Mouse (Mus musculus) neural tube, embryonic 14.5 days (tissue): ENCODE measurements around the gene Klhl32. TPM values are rescaled to one million over a fixed set of nuclear protein-coding genes. Genes with fewer than 3 reads are reported as not detected.

Experiments used
- ATAC-seq: fragments of 200-750 bp; cut with Nextera tagmentation; 2 replicates; pipeline ENCODE4 v1.8.0; 2017; ENCODE audit warnings: low read depth, mild to moderate bottlenecking, moderate TSS enrichment, moderate library complexity
- H3K27ac ChIP-seq: fragments of 300-500 bp; sonication (generic); 2 replicates; pipeline ENCODE4 v1.5.1; 2014; ENCODE audit warnings: low read depth, mild to moderate bottlenecking, control low read depth, low read length, moderate library complexity, mixed read lengths
- H3K27me3 ChIP-seq: fragments of 300-500 bp; sonication (generic); 2 replicates; pipeline ENCODE4 v1.6.1; 2014; ENCODE audit warnings: low read length; ENCODE audit not compliant: control insufficient read depth, insufficient read depth
- H3K36me3 ChIP-seq: fragments of 300-500 bp; sonication (generic); 2 replicates; pipeline ENCODE4 v1.6.1; 2014; ENCODE audit warnings: low read length, mixed read lengths; ENCODE audit not compliant: control insufficient read depth, insufficient read depth
- H3K4me1 ChIP-seq: fragments of 300-500 bp; sonication (generic); 2 replicates; pipeline ENCODE4 v1.6.1; 2014; ENCODE audit warnings: low read length; ENCODE audit not compliant: control insufficient read depth, insufficient read depth
- H3K4me2 ChIP-seq: fragments of 300-500 bp; sonication (generic); 2 replicates; pipeline ENCODE4 v1.6.1; 2014; ENCODE audit warnings: mild to moderate bottlenecking, low read depth, low read length, control low read depth
- H3K4me3 ChIP-seq: fragments of 300-500 bp; sonication (generic); 2 replicates; pipeline ENCODE4 v1.5.1; 2014; ENCODE audit warnings: low read depth, low read length, control low read depth, mixed read lengths
- H3K9ac ChIP-seq: fragments of 300-500 bp; sonication (generic); replicated peaks from 2 replicates; pipeline ENCODE4 v1.6.1; 2014; ENCODE audit warnings: low read depth, mild to moderate bottlenecking, control low read depth, low read length, mixed read lengths
- H3K9me3 ChIP-seq: fragments of 300-500 bp; sonication (generic); 2 replicates; pipeline ENCODE4 v1.6.1; 2016; ENCODE audit warnings: low read length; ENCODE audit not compliant: control insufficient read depth
- WGBS: fragments of 180-500 bp; shearing (Covaris S2); extraction: QIAGEN DNeasy Blood & Tissue Kit; methylation state at CpG from one replicate; pipeline ENCODE4 v1.1.7; 2014; 5-methylcytosine and 5-hydroxymethylcytosine counted together
- polyA plus RNA-seq: library from polyadenylated mRNA; unstranded; fragments of >200 nt; fragmentation: Nextera tagmentation; extraction: Ambion mirVana; gene quantifications from 2 replicates; pipeline ENCODE4 v1.2.1, GENCODE M21; 2014

The Klhl32 gene
- polyA plus RNA-seq, 1 experiment from 2014 or later, result 37.4 TPM

DNA sequence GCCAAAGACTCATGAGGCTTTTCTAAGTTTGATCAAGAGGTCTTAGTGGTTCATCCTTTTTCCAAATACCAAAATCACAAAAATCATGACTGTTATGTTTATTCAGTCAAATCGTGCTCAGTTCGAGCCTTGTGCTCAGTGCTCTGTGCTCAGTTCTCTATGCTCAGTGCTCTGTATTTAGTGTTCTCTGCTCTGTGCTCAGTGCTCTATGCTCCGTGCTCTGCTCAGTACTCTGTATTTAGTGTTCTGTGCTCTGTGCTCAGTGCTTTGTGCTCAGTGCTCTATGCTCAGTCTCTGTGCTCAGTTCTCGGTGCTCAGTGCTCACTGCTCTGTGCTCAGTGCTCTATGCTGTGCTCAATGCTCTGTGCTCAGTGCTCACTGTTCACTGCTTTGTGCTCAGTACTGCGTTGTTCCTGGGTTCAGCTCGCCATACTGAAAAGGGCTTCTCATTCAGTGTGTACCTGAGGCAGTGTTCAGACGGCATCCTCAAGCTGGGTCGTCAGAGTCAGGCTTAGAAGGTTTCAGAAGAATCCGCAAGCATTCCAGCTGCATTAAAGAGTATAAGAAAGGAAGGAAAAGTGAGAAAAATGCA, 50.5 kb downstream of the Klhl32 start:
- Histone ChIP-seq H3K9ac (no peak overlapping the region), H3K27me3 (no peaks in the 10 kb centered on the region), H3K9me3 (no peaks in the 10 kb centered on the region), H3K36me3 (no peaks in the 10 kb centered on the region), H3K4me3 (no peak overlapping the region), H3K4me2 (no peak overlapping the region), H3K4me1 (no peaks in the 10 kb centered on the region), H3K27ac (no peak overlapping the region)
- ATAC-seq, result peak; percentile 49; the same call in 1 of the 2 replicates
- 94% methylated on average over 9 of the region's 9 CpGs for WGBS

GRCm38 (mm10) chr4:24799037-24799436, 51.9 kb downstream of the Klhl32 start:
- WGBS, result 80% methylated on average over 6 of the region's 6 CpGs
- Histone ChIP-seq H3K27me3 (no peaks in the 10 kb centered on the region), H3K4me1 (no peaks in the 10 kb centered on the region), H3K9ac (no peak overlapping the region), H3K4me2 (no peak overlapping the region), H3K9me3 (no peaks in the 10 kb centered on the region), H3K4me3 (no peak overlapping the region), H3K36me3 (no peaks in the 10 kb centered on the region), H3K27ac (no peak overlapping the region)
- no peak for ATAC-seq

DNA sequence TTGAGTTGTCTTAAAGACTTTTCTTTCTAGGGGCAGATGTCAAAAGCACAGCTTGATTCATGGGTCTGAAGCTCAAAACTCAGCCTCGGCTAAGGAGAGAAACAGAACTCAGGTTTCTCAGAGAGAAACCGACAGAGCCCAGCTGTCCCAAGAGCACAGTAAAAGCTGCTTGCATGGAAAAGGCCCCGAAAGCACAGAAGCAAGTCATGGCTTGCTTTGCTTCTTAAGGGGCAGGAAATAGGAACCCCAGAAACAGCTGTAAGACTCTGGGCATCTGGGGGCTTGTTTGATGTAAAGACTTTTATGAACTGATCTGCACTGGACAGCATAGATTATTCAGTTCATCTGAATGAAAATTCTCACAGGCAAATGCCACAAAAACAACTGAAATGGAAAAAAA, 53.1 kb downstream of the Klhl32 start:
- H3K36me3 ChIP-seq, result no peaks in the 10 kb centered on the region
- H3K4me2 ChIP-seq, result no peak overlapping the region
- H3K9ac ChIP-seq, result no peak overlapping the region
- ATAC-seq, result no peak
- H3K4me3 ChIP-seq, result no peak overlapping the region
- no peak overlapping the region for H3K27ac ChIP-seq
- no peaks in the 10 kb centered on the region for H3K4me1 ChIP-seq
- H3K27me3 ChIP-seq, result no peaks in the 10 kb centered on the region
- 31% methylated on average over 3 of the region's 3 CpGs for WGBS
- H3K9me3 ChIP-seq, result no peaks in the 10 kb centered on the region

DNA sequence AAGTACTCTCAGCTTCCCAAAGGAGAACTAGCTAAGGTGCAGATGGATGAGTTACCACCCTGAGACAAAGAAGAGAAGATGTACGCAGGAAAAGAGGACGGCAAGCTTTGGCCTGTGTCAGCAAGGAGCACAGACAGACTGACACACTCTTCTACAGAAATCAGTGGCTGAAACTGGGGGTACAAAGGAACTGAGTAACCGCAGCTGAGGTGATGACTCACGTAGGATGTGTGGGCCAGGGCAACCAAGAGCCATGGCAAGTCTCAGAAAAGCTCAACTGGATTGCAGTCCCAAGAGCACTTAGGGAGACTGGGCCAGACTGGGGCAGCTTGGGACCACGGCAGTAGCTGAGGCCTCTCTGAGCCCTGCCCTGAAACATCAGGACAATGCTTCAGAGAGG, 53.6 kb downstream of the Klhl32 start:
- Histone ChIP-seq H3K36me3 (no peaks in the 10 kb centered on the region), H3K4me3 (no peak overlapping the region), H3K4me1 (no peaks in the 10 kb centered on the region), H3K27me3 (no peaks in the 10 kb centered on the region), H3K27ac (no peak overlapping the region), H3K9ac (no peak overlapping the region), H3K9me3 (no peaks in the 10 kb centered on the region), H3K4me2 (no peak overlapping the region)
- ATAC-seq, result no peak
- 80% methylated on average over 5 of the region's 5 CpGs for WGBS

- Histone ChIP-seq H3K4me2 (no peak overlapping the region), H3K27ac (no peak overlapping the region), H3K9ac (no peak overlapping the region), H3K9me3 (no peaks in the 10 kb centered on the region), H3K4me3 (no peak overlapping the region), H3K4me1 (no peaks in the 10 kb centered on the region), H3K36me3 (no peaks in the 10 kb centered on the region), H3K27me3 (no peaks in the 10 kb centered on the region)
- 53% methylated on average over 1 of the region's 1 CpGs for WGBS
- ATAC-seq, result no peak
Measured at GRCm38 (mm10) chr4:24796229-24796628, 54.7 kb downstream of the Klhl32 start.

GRCm38 (mm10) chr4:24795180-24795579, 55.7 kb downstream of the Klhl32 start:
- Histone ChIP-seq H3K27ac (no peak overlapping the region), H3K27me3 (no peaks in the 10 kb centered on the region), H3K4me2 (no peak overlapping the region), H3K4me1 (no peaks in the 10 kb centered on the region), H3K36me3 (no peaks in the 10 kb centered on the region), H3K4me3 (no peak overlapping the region), H3K9me3 (no peaks in the 10 kb centered on the region), H3K9ac (no peak overlapping the region)
- ATAC-seq, result no peak
- 92% methylated on average over 2 of the region's 2 CpGs for WGBS

- no peak overlapping the region for H3K4me2 ChIP-seq
- H3K4me1 ChIP-seq, result no peaks in the 10 kb centered on the region
- no peaks in the 10 kb centered on the region for H3K27me3 ChIP-seq
- H3K4me3 ChIP-seq, result no peak overlapping the region
- H3K9me3 ChIP-seq, result no peaks in the 10 kb centered on the region
- WGBS, result 54% methylated on average over 7 of the region's 7 CpGs
- no peak for ATAC-seq
- no peak overlapping the region for H3K27ac ChIP-seq
- H3K9ac ChIP-seq, result no peak overlapping the region
- no peaks in the 10 kb centered on the region for H3K36me3 ChIP-seq
Measured at GRCm38 (mm10) chr4:24793726-24794345, 57.1 kb downstream of the Klhl32 start.

- WGBS, result 21% methylated on average over 16 of the region's 16 CpGs
- ATAC-seq, result no peak
- H3K9ac ChIP-seq, result no peak overlapping the region
Measured at GRCm38 (mm10) chr4:24792416-24792981, 58.4 kb downstream of the Klhl32 start.

GRCm38 (mm10) chr4:24789331-24789730, 61.6 kb downstream of the Klhl32 start:
- no peak overlapping the region for H3K4me2 ChIP-seq
- no peak for ATAC-seq
- H3K27ac ChIP-seq, result no peak overlapping the region
- no peaks in the 10 kb centered on the region for H3K27me3 ChIP-seq
- no peaks in the 10 kb centered on the region for H3K9me3 ChIP-seq
- WGBS, result 97% methylated on average over 1 of the region's 1 CpGs
- H3K36me3 ChIP-seq, result no peaks in the 10 kb centered on the region
- H3K4me1 ChIP-seq, result no peaks in the 10 kb centered on the region
- no peak overlapping the region for H3K9ac ChIP-seq
- H3K4me3 ChIP-seq, result no peak overlapping the region

More at GRCm38 (mm10) chr4:24792416-24792981, 58.4 kb downstream of the Klhl32 start:
- no peaks in the 10 kb centered on the region for H3K9me3 ChIP-seq
- H3K4me3 ChIP-seq, result no peak overlapping the region
- H3K4me1 ChIP-seq, result no peaks in the 10 kb centered on the region
- H3K27me3 ChIP-seq, result no peaks in the 10 kb centered on the region
- no peak overlapping the region for H3K27ac ChIP-seq
- H3K36me3 ChIP-seq, result no peaks in the 10 kb centered on the region
- H3K4me2 ChIP-seq, result no peak overlapping the region
